Mouse (Mus musculus) heart, embryonic 12.5 days (tissue): Measurements from ENCODE around the gene Pde10a. TPM values are rescaled to one million over a fixed set of nuclear protein-coding genes. Genes with fewer than 3 reads are reported as not detected.

Source experiments
- ATAC-seq: fragments of 200-750 bp; cut with Nextera tagmentation; 2 replicates; pipeline ENCODE4 v1.8.0; 2017; ENCODE audit warnings: moderate TSS enrichment, moderate library complexity; ENCODE audit not compliant: insufficient number of reproducible peaks, low FRiP score
- H3K27ac ChIP-seq: fragments of 300-500 bp; sonication (generic); 2 replicates; pipeline ENCODE4 v1.5.1; 2016; ENCODE audit warnings: mild to moderate bottlenecking, moderate library complexity; ENCODE audit not compliant: poor library complexity, severe bottlenecking
- H3K27me3 ChIP-seq: fragments of 300-500 bp; sonication (generic); replicated peaks from 2 replicates; pipeline ENCODE4 v1.6.1; 2016; ENCODE audit warnings: mild to moderate bottlenecking, moderate library complexity
- H3K36me3 ChIP-seq: fragments of 300-500 bp; sonication (generic); 2 replicates; pipeline ENCODE4 v1.6.1; 2016; ENCODE audit warnings: mild to moderate bottlenecking, moderate library complexity
- H3K4me1 ChIP-seq: fragments of 300-500 bp; sonication (generic); replicated peaks from 2 replicates; pipeline ENCODE4 v1.6.1; 2016; ENCODE audit warnings: mild to moderate bottlenecking
- H3K4me2 ChIP-seq: fragments of 300-500 bp; sonication (generic); 2 replicates; pipeline ENCODE4 v1.6.1; 2016; ENCODE audit warnings: mild to moderate bottlenecking, moderate library complexity
- H3K4me3 ChIP-seq: fragments of 300-500 bp; sonication (generic); 2 replicates; pipeline ENCODE4 v1.5.1; 2016; ENCODE audit warnings: mild to moderate bottlenecking
- H3K9ac ChIP-seq: fragments of 300-500 bp; sonication (generic); 2 replicates; pipeline ENCODE4 v1.6.1; 2016; ENCODE audit warnings: mild to moderate bottlenecking, moderate library complexity
- H3K9me3 ChIP-seq: fragments of 300-500 bp; sonication (generic); replicated peaks from 2 replicates; pipeline ENCODE4 v1.6.1; 2016; ENCODE audit warnings: mild to moderate bottlenecking, moderate library complexity
- WGBS: fragments of 180-500 bp; shearing (Covaris S2); methylation state at CpG from one replicate; pipeline ENCODE4 v1.1.7; 2016; 5-methylcytosine and 5-hydroxymethylcytosine counted together
- polyA plus RNA-seq: library from polyadenylated mRNA; unstranded; fragments of >200 nt; fragmentation: Nextera tagmentation; extraction: Ambion mirVana; gene quantifications from 2 replicates; pipeline ENCODE4 v1.2.1, GENCODE M21; 2016

The Pde10a gene
- polyA plus RNA-seq, 1 experiment from 2014 or later, result 1.4 TPM

DNA sequence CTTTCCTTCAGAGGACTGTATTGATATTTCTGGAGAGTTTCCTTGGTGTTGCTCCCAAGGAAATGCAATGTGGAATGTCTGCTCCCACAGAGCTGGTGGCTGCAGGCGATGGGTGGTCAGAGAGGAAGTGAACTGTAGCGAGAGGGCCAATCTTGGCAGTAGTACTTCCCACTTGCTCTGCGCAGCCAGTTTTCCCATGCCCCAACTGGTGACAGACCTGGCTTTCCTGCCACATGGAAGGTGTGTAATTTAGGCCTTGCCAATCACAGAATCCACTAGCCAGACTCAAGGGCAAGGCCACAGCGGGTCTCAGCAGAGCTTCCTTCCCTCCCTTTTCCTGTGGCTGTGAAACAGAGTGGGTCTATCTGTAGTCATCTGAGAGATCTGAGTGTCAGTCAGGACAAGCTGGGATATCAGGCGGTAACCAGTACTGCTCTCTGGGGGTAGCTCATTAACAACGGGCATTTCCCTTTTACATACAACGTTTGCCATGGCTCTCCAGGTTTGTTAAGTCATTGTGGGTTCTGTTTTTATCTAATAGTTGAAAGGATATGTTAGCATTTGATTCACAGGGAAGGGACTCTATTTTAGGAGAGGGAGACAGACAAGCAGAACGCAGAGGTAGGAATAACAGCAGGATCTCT lies 316.8 kb downstream of the Pde10a start:
- no peak overlapping the region for H3K9ac ChIP-seq
- H3K36me3 ChIP-seq, result no peaks in the 10 kb centered on the region
- H3K9me3 ChIP-seq, result no peaks in the 10 kb centered on the region
- peaks cover 20% of the 10 kb centered on the region for H3K4me1 ChIP-seq
- H3K4me3 ChIP-seq, result no peak overlapping the region
- H3K4me2 ChIP-seq, result no peak overlapping the region
- no peak overlapping the region for H3K27ac ChIP-seq
- 0 out of 2 replicates have a peak, but pooled peaks cover 6% of the 10 kb centered on the region for H3K27me3 ChIP-seq
- no peak for ATAC-seq
- 62% methylated on average over 8 of the region's 8 CpGs for WGBS

DNA sequence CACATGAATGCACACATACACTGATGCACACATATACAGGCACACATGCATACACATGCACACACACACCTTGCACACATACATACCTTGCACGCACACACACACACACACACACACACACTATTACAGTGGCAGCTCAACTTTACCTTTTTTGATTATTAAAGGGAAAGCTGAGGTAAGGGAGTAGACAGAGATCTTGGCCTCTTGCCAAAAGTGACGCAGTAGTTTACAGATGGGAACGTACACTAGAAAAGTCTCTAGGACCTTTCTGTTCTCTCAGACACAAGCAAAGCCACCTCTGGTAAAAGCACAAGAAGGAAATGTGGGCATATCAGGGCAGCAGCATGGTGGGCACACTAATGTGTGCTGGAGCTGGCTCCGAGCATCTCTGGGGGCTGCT lies 317.5 kb downstream of the Pde10a start:
- Histone ChIP-seq H3K27ac (no peak overlapping the region), H3K4me2 (no peak overlapping the region), H3K36me3 (no peaks in the 10 kb centered on the region), H3K9ac (no peak overlapping the region), H3K27me3 (0 out of 2 replicates have a peak, but pooled peaks cover 6% of the 10 kb centered on the region), H3K9me3 (no peaks in the 10 kb centered on the region), H3K4me1 (peaks cover 26% of the 10 kb centered on the region), H3K4me3 (no peak overlapping the region)
- 55% methylated on average over 4 of the region's 4 CpGs for WGBS
- no peak for ATAC-seq

DNA sequence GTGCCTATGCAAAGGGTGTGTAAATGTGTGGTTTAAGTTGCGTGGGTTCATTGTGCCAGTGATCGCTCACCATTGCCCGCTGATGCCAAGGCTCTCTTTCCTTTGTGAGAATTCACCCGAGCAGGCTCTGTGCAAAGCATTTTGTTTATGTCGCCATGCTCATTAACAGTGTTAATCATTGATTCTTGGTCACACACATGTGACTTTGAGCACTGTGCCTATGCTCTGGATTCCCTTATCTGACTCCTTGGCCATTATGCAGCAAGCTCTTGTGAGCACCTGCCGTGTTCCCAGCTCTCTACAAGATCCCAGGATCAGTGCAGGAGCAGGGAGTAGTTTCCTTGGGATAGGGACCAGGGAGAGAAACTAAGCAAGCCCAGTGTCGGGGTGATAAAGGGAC lies 318.8 kb downstream of the Pde10a start:
- Histone ChIP-seq H3K4me1 (peaks cover 27% of the 10 kb centered on the region), H3K9ac (no peak overlapping the region), H3K9me3 (no peaks in the 10 kb centered on the region), H3K27ac (no peak overlapping the region), H3K27me3 (0 out of 2 replicates have a peak, but pooled peaks cover 6% of the 10 kb centered on the region), H3K4me2 (no peak overlapping the region), H3K4me3 (no peak overlapping the region), H3K36me3 (no peaks in the 10 kb centered on the region)
- ATAC-seq, result no peak
- WGBS, result 86% methylated on average over 7 of the region's 7 CpGs

DNA sequence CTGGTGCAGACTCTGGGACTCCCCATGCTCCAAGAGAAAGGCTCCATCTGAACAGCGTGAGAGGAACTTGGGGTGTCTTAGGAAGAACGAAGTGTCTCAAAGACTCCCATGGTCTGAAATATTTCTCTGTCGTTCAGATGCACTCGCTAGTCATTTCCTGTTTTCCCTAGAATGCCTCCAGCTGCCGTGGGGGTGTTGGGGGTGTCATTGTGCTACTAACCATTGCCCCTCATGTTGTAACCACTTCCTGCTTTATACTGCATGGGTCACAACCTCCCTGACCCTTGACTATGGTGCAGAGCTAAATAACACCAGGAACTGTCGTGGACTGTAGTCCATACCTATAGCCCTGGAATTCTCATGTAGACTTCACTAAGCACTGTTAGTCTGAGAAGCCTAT lies 321.3 kb downstream of the Pde10a start:
- no peak overlapping the region for H3K9ac ChIP-seq
- no peak overlapping the region for H3K27ac ChIP-seq
- no peak overlapping the region for H3K4me2 ChIP-seq
- peaks cover 22% of the 10 kb centered on the region for H3K4me1 ChIP-seq
- no peak for ATAC-seq
- H3K4me3 ChIP-seq, result no peak overlapping the region
- H3K36me3 ChIP-seq, result no peaks in the 10 kb centered on the region
- 0 out of 2 replicates have a peak, but pooled peaks cover 6% of the 10 kb centered on the region for H3K27me3 ChIP-seq
- no peaks in the 10 kb centered on the region for H3K9me3 ChIP-seq
- WGBS, result 66% methylated on average over 6 of the region's 6 CpGs

DNA sequence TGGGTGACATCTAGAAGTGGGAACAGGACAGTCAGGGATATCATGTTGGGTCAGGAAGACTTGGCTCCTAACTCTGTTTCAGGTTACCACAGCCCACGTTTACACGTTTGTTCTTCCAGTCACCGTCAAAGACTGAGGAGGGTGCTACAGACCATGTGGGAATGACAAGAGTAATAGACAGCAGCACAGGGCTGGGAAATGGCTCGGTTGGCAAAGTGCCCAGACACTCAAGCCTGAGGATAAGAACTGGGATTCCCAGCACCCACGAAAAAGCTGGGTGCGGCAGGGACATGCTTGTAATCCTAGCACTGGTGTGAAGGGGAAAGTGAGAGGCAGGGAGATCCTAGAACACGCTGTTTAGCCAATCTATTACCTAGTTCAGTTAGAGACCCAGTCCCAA lies 322.4 kb downstream of the Pde10a start:
- Histone ChIP-seq H3K4me1 (peaks cover 15% of the 10 kb centered on the region), H3K9me3 (no peaks in the 10 kb centered on the region), H3K27me3 (0 out of 2 replicates have a peak, but pooled peaks cover 6% of the 10 kb centered on the region), H3K36me3 (no peaks in the 10 kb centered on the region), H3K9ac (no peak overlapping the region), H3K27ac (no peak overlapping the region), H3K4me3 (no peak overlapping the region), H3K4me2 (no peak overlapping the region)
- ATAC-seq, result no peak
- WGBS, result 43% methylated on average over 7 of the region's 7 CpGs

- Histone ChIP-seq H3K27ac (no peak overlapping the region), H3K4me2 (no peak overlapping the region), H3K4me1 (peaks cover 18% of the 10 kb centered on the region), H3K9me3 (no peaks in the 10 kb centered on the region), H3K36me3 (no peaks in the 10 kb centered on the region), H3K4me3 (no peak overlapping the region), H3K27me3 (0 out of 2 replicates have a peak, but pooled peaks cover 4% of the 10 kb centered on the region), H3K9ac (no peak overlapping the region)
- WGBS, result 88% methylated on average over 6 of the region's 6 CpGs
- no peak for ATAC-seq
These were observed 326.7 kb downstream of the Pde10a start for GRCm38 (mm10) chr17:8851846-8852245.

GRCm38 (mm10) chr17:8856430-8857371 lies 331.5 kb downstream of the Pde10a start:
- Histone ChIP-seq H3K9me3 (no peaks in the 10 kb centered on the region), H3K27ac (no peak overlapping the region), H3K27me3 (0 out of 2 replicates have a peak, but pooled peaks cover 8% of the 10 kb centered on the region), H3K36me3 (no peaks in the 10 kb centered on the region), H3K9ac (no peak overlapping the region; the same call in 1 of the 2 replicates), H3K4me2 (peak overlapping the region; percentile 61), H3K4me1 (peaks cover 14% of the 10 kb centered on the region), H3K4me3 (peak overlapping the region; percentile 36)
- ATAC-seq, result peak; percentile 82
- WGBS, result 40% methylated on average over 22 of the region's 22 CpGs

DNA sequence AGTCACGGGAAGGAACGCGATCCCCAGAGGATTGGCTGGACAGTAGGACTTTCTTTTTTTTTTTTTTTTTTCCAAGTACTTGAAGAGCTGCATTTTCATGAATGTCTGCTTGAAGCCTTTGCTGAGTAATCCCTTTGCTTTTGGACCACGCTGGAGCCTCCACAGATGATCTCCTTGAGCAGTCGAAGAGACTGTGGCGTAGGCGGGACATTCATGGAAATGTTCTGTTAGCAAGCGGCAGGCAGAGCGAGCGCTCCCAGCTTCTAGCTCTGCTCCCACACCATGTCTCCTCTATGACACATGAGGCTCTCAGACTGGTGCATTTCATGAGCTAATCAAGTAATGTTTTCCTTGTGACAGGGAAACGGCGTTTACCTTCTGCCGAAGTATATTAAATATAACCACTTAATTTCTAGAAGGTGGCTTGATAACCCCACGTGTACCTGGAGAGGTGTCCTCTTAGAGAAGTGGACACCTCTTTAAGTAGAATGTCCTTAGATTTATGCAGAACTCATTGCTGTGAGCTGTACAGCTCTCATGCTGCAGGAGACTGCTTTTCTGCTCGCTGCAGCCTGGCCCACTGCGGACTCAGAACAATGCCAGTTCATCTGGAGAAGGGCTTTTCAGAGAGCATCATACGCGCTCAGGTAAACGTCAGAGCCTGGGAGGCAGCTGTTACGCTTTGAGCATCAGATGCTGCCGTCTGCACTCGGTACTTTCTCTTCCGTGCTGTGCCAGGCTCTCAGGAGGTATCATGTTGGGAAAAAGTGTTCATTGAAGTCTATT lies 333.7 kb downstream of the Pde10a start:
- Histone ChIP-seq H3K4me2 (no peak overlapping the region), H3K27me3 (0 out of 2 replicates have a peak, but pooled peaks cover 8% of the 10 kb centered on the region), H3K27ac (no peak overlapping the region), H3K4me1 (peaks cover 14% of the 10 kb centered on the region), H3K4me3 (no peak overlapping the region), H3K36me3 (no peaks in the 10 kb centered on the region), H3K9me3 (no peaks in the 10 kb centered on the region), H3K9ac (no peak overlapping the region)
- WGBS, result 84% methylated on average over 23 of the region's 23 CpGs
- no peak for ATAC-seq

- Histone ChIP-seq H3K27ac (no peak overlapping the region), H3K9me3 (no peaks in the 10 kb centered on the region), H3K27me3 (0 out of 2 replicates have a peak, but pooled peaks cover 8% of the 10 kb centered on the region), H3K36me3 (no peaks in the 10 kb centered on the region), H3K4me1 (peaks cover 14% of the 10 kb centered on the region), H3K4me3 (no peak overlapping the region), H3K9ac (no peak overlapping the region), H3K4me2 (no peak overlapping the region)
- WGBS, result 58% methylated on average over 4 of the region's 4 CpGs
- ATAC-seq, result no peak
These were observed 334.3 kb downstream of the Pde10a start for GRCm38 (mm10) chr17:8859489-8859888.

DNA sequence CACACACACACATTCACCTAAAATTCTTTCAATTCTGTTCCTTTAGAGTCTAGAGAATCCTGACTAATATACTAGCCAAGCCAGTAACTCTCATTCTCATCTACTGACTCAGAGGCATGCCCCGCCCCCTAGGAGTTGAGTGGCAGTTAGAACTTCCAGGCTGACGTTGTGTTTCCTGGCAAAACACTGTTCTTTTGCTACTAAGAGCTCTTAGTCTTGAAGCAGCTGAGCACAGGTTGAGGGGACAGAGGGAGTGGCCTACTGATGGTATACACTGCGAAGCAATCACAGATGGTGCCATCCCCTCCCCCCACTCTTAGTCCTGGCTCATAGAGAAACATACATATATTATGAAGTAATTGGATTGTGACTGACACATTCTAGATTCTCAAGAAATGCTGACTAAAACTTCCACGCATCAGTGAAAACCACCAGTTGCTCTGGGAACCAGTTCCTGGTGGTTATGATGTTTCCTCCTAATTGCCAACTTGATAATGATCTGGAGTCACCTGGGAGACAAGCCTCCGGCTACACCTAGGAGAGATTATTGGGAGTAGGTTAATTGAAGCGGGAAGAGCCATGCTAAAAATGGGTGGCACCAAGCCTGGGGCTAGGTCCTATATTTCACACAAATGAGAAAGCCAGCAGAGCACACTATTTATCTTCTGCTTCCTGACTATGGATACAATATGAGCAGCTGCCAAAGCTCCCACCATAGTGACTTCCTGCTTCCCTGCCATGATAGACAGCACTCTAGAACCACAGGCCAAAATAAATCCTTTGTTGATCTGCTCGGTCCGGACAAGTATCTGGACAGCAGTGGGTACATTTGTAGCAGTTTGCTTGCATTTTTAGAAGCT lies 339.7 kb downstream of the Pde10a start:
- no peaks in the 10 kb centered on the region for H3K9me3 ChIP-seq
- H3K27ac ChIP-seq, result no peak overlapping the region
- WGBS, result 73% methylated on average over 8 of the region's 8 CpGs
- no peak overlapping the region for H3K9ac ChIP-seq
- H3K4me3 ChIP-seq, result no peak overlapping the region
- H3K27me3 ChIP-seq, result no peaks in the 10 kb centered on the region
- H3K4me1 ChIP-seq, result peaks cover 6% of the 10 kb centered on the region; the same call in 1 of the 2 replicates
- no peak for ATAC-seq
- H3K36me3 ChIP-seq, result no peaks in the 10 kb centered on the region
- H3K4me2 ChIP-seq, result no peak overlapping the region
